Mouse (Mus musculus) left cerebral cortex, adult 8-10 months (tissue): ENCODE measurements at regions not wholly inside any gene's neighbourhood (a gene's known extent, or its start where the extent isn't known, plus 50 kb on each side); places are given as distances from the start of the nearest gene placed in this dataset.
"Not testable (repeated sequence)": the region's sequence is repeated elsewhere in the genome, so short reads cannot be mapped to it uniquely, and the experiment has no call there.

Experiments
- DNase-seq, 2 experiments: peaks; one replicate each; pipeline ENCODE4 v3.0.0; 2022; ENCODE audit warnings: low spot score in 2 of 2

DNA sequence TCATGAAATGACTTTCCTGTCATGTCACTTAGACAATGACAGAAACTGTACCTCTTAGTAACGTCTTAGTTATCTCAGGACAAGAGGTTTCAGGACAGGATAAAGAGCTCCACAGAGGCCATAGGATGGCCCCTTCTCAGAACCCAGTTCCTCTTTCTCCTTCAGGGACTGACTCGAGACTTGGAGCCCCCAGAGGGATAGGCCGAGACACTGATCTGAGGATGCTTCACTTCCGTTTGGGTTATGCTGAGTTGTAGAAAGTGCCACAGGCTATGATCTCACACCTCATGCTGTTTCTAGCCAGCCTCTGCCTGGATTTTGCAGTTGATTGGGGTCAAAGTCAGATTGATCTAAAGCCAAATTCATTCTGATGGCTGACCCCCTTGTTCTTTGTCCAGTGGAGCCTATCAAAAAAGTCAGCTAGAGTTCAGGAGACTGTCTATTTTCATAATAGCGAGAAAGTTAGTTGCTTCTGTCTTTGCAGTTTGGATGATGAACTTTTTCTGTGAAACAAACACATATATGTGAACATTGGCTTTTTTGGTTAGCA lies 70.7 kb downstream of the Sult3a2 start:
- no peak for DNase-seq

GRCm38 (mm10) chr10:33708656-33709055 lies 77.8 kb downstream of the Sult3a2 start:
- DNase-seq: not testable (repeated sequence)

- DNase-seq: not testable (repeated sequence)
These were observed 79.7 kb upstream of the Clvs2 start for GRCm38 (mm10) chr10:33704245-33704644.

DNA sequence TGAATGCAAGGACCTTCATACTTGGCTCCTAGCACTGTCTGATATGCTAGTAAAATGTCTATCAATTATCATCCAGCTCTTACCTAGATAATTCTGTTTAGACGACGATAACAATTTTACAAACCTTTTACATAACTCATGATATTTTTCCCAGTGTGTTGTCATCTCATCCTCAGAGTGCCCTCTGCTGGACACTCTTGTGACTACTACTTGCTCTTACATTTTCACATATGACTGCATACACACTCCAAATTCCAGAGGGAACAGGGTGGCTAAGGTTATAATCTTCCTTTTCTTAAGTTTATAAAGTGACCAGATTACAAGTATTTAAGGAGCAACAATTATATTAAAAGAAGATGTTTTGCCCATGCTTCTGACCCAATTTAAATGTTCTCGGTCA lies 78.9 kb upstream of the Clvs2 start:
- DNase-seq: peak; percentile 37 to 46
